Mouse (Mus musculus) cerebellum, adult 8-10 months (tissue): ENCODE data around the gene Cox6b1.

Experiments
- DNase-seq: peaks from one replicate; pipeline ENCODE4 v3.0.0; 2022

Cox6b1 gene

GRCm38 (mm10) chr7:30584339-30584738 lies 41.6 kb downstream of the Cox6b1 start:
- DNase-seq, result peak; percentile 8

- DNase-seq, result peak; percentile 11
These were observed 44.4 kb downstream of the Cox6b1 start for GRCm38 (mm10) chr7:30581547-30581946.

- DNase-seq, result no peak
These were observed 46.0 kb downstream of the Cox6b1 start for GRCm38 (mm10) chr7:30579950-30580349.

- DNase-seq, result peak; percentile 71
These were observed 53.0 kb downstream of the Cox6b1 start for GRCm38 (mm10) chr7:30572969-30573368.

- DNase-seq, result no peak
These were observed 53.6 kb downstream of the Cox6b1 start for GRCm38 (mm10) chr7:30572389-30572788.

GRCm38 (mm10) chr7:30567555-30567954 lies 58.4 kb downstream of the Cox6b1 start:
- no peak for DNase-seq
